Mouse (Mus musculus) ovary, postnatal 36 days (tissue): ENCODE measurements at regions not wholly inside any gene's neighbourhood (a gene's known extent, or its start where the extent isn't known, plus 50 kb on each side); places are given as distances from the start of the nearest gene placed in this dataset.

Experiments used
- DNase-seq: peaks from one replicate; pipeline ENCODE4 v3.0.0; 2022; ENCODE audit warnings: low spot score, mixed read lengths

- DNase-seq, result no peak
Observed at GRCm38 (mm10) chr15:61410789-61411188, 488.0 kb upstream of the A1bg start.

- no peak for DNase-seq
Observed at GRCm38 (mm10) chr15:61408621-61409020, 485.8 kb upstream of the A1bg start.

GRCm38 (mm10) chr15:61400720-61401119, 477.9 kb upstream of the A1bg start:
- DNase-seq, result no peak

- DNase-seq, result no peak
Observed at GRCm38 (mm10) chr15:61399971-61400370, 477.2 kb upstream of the A1bg start.

- DNase-seq, result no peak
Observed at GRCm38 (mm10) chr15:61398829-61399228, 476.0 kb upstream of the A1bg start.

- no peak for DNase-seq
Observed at GRCm38 (mm10) chr15:61397061-61397460, 474.2 kb upstream of the A1bg start.

GRCm38 (mm10) chr15:61395296-61395826, 472.5 kb upstream of the A1bg start:
- no peak for DNase-seq

GRCm38 (mm10) chr15:61380666-61381065, 457.9 kb upstream of the A1bg start:
- DNase-seq, result no peak

- no peak for DNase-seq
Observed at GRCm38 (mm10) chr15:61366276-61366675, 443.5 kb upstream of the A1bg start.

- no peak for DNase-seq
Observed at GRCm38 (mm10) chr15:61365511-61365910, 442.7 kb upstream of the A1bg start.

- no peak for DNase-seq
Observed at GRCm38 (mm10) chr15:61364461-61364860, 441.6 kb upstream of the A1bg start.

GRCm38 (mm10) chr15:61361254-61361653, 438.4 kb upstream of the A1bg start:
- DNase-seq, result no peak

GRCm38 (mm10) chr15:61355344-61355743, 432.5 kb upstream of the A1bg start:
- DNase-seq, result no peak

GRCm38 (mm10) chr15:61351729-61352342, 429.0 kb upstream of the A1bg start:
- no peak for DNase-seq

- DNase-seq, result no peak
Observed at GRCm38 (mm10) chr15:61345101-61345500, 422.3 kb upstream of the A1bg start.

- no peak for DNase-seq
Observed at GRCm38 (mm10) chr15:61342618-61343017, 419.8 kb upstream of the A1bg start.

- DNase-seq, result no peak
Observed at GRCm38 (mm10) chr15:61327925-61328324, 405.1 kb upstream of the A1bg start.

- DNase-seq, result no peak
Observed at GRCm38 (mm10) chr15:61322243-61322642, 399.4 kb upstream of the A1bg start.

- DNase-seq, result no peak
Observed at GRCm38 (mm10) chr15:61309452-61310165, 386.8 kb upstream of the A1bg start.

- no peak for DNase-seq
Observed at GRCm38 (mm10) chr15:61308936-61309335, 386.1 kb upstream of the A1bg start.

GRCm38 (mm10) chr15:61304546-61304945, 381.7 kb upstream of the A1bg start:
- no peak for DNase-seq

GRCm38 (mm10) chr15:61299796-61300195, 377.0 kb upstream of the A1bg start:
- no peak for DNase-seq

- no peak for DNase-seq
Observed at GRCm38 (mm10) chr15:61297447-61298208, 374.8 kb upstream of the A1bg start.
